ENCODE assay signal across 11 mouse cellular contexts in the genomic region with DNA sequence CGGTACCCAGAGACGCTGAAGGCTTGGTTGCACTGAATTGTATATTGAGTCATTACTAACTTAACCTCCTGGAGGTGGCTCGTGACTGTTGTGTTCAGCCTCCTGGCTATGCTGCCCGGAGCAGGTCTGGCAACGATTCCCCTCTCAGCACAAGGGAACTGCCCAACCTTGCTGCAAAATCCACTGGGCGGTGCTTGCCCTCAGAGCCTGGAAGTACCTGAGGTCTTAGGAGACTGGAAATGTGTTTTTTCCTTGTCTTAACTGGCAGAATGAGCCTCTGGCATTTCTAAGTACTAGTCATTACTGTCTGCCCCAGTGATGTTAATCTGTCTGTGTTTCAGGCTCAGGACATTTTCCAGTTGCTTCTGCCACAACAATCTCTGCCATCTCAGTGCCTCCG.
"Had no signal": no experiment of that assay in that cellular context is flagged by ENCODE, and none has a peak within 500 bp of the region (broad histone marks: within the 10 kb centered on the region; RNA-seq: fewer than 3 reads in every experiment).

No protein-coding gene starts in this region.

- H3K4me3 ChIP-seq: limb, embryonic 13.5 days; midbrain, embryonic 12.5 days; neural tube, embryonic 13.5 days had no signal

- H3K27ac ChIP-seq: limb, embryonic 13.5 days; liver, embryonic 14.5 days; midbrain, embryonic 12.5 days; neural tube, embryonic 13.5 days had no signal

- H3K4me1 ChIP-seq: limb, embryonic 13.5 days had no signal

- H3K9me3 ChIP-seq: limb, embryonic 13.5 days; midbrain, embryonic 12.5 days; neural tube, embryonic 13.5 days had no signal

- H3K4me2 ChIP-seq: limb, embryonic 13.5 days; midbrain, embryonic 12.5 days; neural tube, embryonic 13.5 days had no signal

- H3K27me3 ChIP-seq: limb, embryonic 13.5 days; midbrain, embryonic 12.5 days; neural tube, embryonic 13.5 days had no signal

- H3K36me3 ChIP-seq: limb, embryonic 13.5 days; midbrain, embryonic 12.5 days; neural tube, embryonic 13.5 days had no signal

- H3K9ac ChIP-seq: limb, embryonic 13.5 days; liver, embryonic 14.5 days; midbrain, embryonic 12.5 days; neural tube, embryonic 13.5 days had no signal

- DNase-seq: kidney, postnatal 14 days; left cerebral cortex, postnatal 4 days; lung, adult 18-20 months; right cerebral cortex, adult 18-20 months; right cerebral cortex, postnatal 25 days; thymus, postnatal 4 days had no signal

- ATAC-seq: midbrain, embryonic 16.5 days had no signal
